19 mouse cellular contexts compared by ENCODE assay signal in the genomic region with DNA sequence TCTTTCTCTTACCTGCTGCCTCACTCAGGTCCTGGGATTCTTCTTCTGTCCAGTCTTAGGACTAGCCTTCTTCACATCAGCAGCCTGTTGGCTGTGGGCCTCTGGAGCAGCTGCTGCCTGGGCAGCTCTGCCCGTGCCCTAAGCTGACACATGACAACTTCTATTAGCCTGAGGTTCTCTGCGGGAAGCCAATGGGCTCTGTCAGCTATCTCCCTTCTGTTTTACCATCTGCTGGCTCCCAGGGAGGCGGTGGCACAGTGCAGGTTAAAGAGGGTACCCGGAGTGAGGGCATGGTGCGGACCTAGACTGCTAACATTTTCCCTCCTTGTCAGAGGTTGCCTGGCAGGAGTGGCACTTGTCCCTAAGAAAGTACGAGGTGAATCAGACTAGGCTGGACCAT. TPM values are rescaled to one million over a fixed set of nuclear protein-coding genes. Genes with fewer than 3 reads are reported as not detected.
DNase-seq lines count a peak whose midpoint lies in the region; ATAC-seq and TF ChIP-seq lines count a peak whose summit lies in the region.
"Had no signal": no experiment of that assay in that cellular context is flagged by ENCODE, and none has a peak within 500 bp of the region (broad histone marks: within the 10 kb centered on the region; RNA-seq: fewer than 3 reads in every experiment).

No protein-coding gene starts in this region.

- 0 out of 2 replicates have a peak, but pooled peaks cover 9% of the 10 kb centered on the region for H3K4me1 ChIP-seq in hindbrain, embryonic 15.5 days (replicated peaks)
- H3K4me1 ChIP-seq in hindbrain, embryonic 13.5 days (replicated peaks): peaks cover 16% of the 10 kb centered on the region; the same call in 1 of the 2 replicates

- no peaks in the 10 kb centered on the region for H3K36me3 ChIP-seq in hindbrain, embryonic 15.5 days
- no peaks in the 10 kb centered on the region for H3K36me3 ChIP-seq in hindbrain, embryonic 13.5 days
- H3K36me3 ChIP-seq: limb, embryonic 15.5 days had no signal

- no peaks in the 10 kb centered on the region for H3K27me3 ChIP-seq in hindbrain, embryonic 15.5 days
- no peaks in the 10 kb centered on the region for H3K27me3 ChIP-seq in hindbrain, embryonic 13.5 days
- H3K27me3 ChIP-seq: limb, embryonic 15.5 days had no signal

- peak; percentile 48 to 55 for DNase-seq in cerebellum, adult 18-20 months
- DNase-seq in gastrocnemius, adult 2 months: peak; percentile 80
- DNase-seq in retina, postnatal 1 day: peak; percentile 92
- DNase-seq in kidney, postnatal 25 days: no peak
- no peak for DNase-seq in testis, postnatal 10 days (ENCODE audit: low spot score)
- DNase-seq: lung, embryonic 14.5 days had no signal

- no peak overlapping the region for H3K4me3 ChIP-seq in hindbrain, embryonic 15.5 days
- H3K4me3 ChIP-seq in hindbrain, embryonic 13.5 days: no peak overlapping the region
- H3K4me3 ChIP-seq in gastrocnemius, adult 2 months: no peak overlapping the region
- H3K4me3 ChIP-seq: erythroblast, embryonic 14.5 days; limb, embryonic 15.5 days had no signal

- WGBS in hindbrain, embryonic 15.5 days: 40% methylated on average over 6 of the region's 6 CpGs
- 51% methylated on average over 6 of the region's 6 CpGs for WGBS in hindbrain, embryonic 13.5 days

- TF ChIP-seq CTCF in gastrocnemius, adult 2 months (IDR thresholded peaks at IDR 0.05): no peak

- H3K27ac ChIP-seq in hindbrain, embryonic 15.5 days (replicated peaks): no peak overlapping the region
- H3K27ac ChIP-seq in hindbrain, embryonic 13.5 days: no peak overlapping the region
- H3K27ac ChIP-seq in gastrocnemius, adult 2 months: peak overlapping the region; percentile 31; the same call in 1 of the 2 replicates
- H3K27ac ChIP-seq: kidney, postnatal 0 days; limb, embryonic 15.5 days had no signal

- no peaks in the 10 kb centered on the region for H3K9me3 ChIP-seq in hindbrain, embryonic 15.5 days
- H3K9me3 ChIP-seq in hindbrain, embryonic 13.5 days: no peaks in the 10 kb centered on the region
- H3K9me3 ChIP-seq: limb, embryonic 15.5 days had no signal

- H3K4me2 ChIP-seq in hindbrain, embryonic 15.5 days: no peak overlapping the region
- no peak overlapping the region for H3K4me2 ChIP-seq in hindbrain, embryonic 13.5 days
- H3K4me2 ChIP-seq: limb, embryonic 15.5 days; lung, embryonic 14.5 days had no signal

- intact Hi-C loops in gastrocnemius, adult 2 months (cut with DNase I): no loop called here

- H3K9ac ChIP-seq in hindbrain, embryonic 15.5 days: no peak overlapping the region
- no peak overlapping the region for H3K9ac ChIP-seq in hindbrain, embryonic 13.5 days
- H3K9ac ChIP-seq: limb, embryonic 15.5 days; lung, embryonic 14.5 days had no signal

- ATAC-seq in hindbrain, embryonic 15.5 days (ENCODE audit: low FRiP score, low read depth): peak; percentile 79
- ATAC-seq in hindbrain, embryonic 13.5 days (ENCODE audit: low FRiP score): no peak
- ATAC-seq in activated CD4-positive, CD25-positive, alpha-beta regulatory T cell, adult 4 months: no peak
- ATAC-seq: inflammation-experienced regulatory T-cells, adult 6 months had no signal

RNA-seq across cellular contexts. Expression of a gene that starts 39.5 kb away (rescaled TPM):
- not detected in 2 replicates for polyA plus RNA-seq in hindbrain, embryonic 15.5 days (2015; fragmentation: Nextera tagmentation; extraction: Ambion mirVana)
- not detected in 2 replicates for polyA plus RNA-seq in hindbrain, embryonic 13.5 days (2015; fragmentation: Nextera tagmentation; extraction: Ambion mirVana)
- not detected for total RNA-seq in gastrocnemius, adult 2 months (2021)
- not detected for polyA plus RNA-seq in activated CD4-positive, CD25-positive, alpha-beta regulatory T cell, adult 4 months (2017; shearing (Covaris generic))
- total RNA-seq: layer of hippocampus, postnatal 25 days; megakaryocyte progenitor cell, adult 5-6 weeks; MEL had no signal
- polyA plus RNA-seq: C2C12; erythroblast, embryonic 14.5 days; heart, embryonic 14.5 days; inflammation-experienced regulatory T-cells, adult 6 months; kidney, postnatal 0 days; limb, embryonic 15.5 days; lung, embryonic 14.5 days; neural tube, embryonic 14.5 days had no signal

Comparison
In these comparisons a context has a peak if more than half of its experiments do, and no peak if none do; other contexts are left out.
1. DNase-seq: peak in cerebellum, adult 18-20 months (2 of 2), gastrocnemius, adult 2 months (single experiment) and retina, postnatal 1 day (single experiment); none in kidney, postnatal 25 days (0 of 2) and testis, postnatal 10 days (single experiment).